9 mouse cellular contexts compared by ENCODE assay signal in the genomic region with DNA sequence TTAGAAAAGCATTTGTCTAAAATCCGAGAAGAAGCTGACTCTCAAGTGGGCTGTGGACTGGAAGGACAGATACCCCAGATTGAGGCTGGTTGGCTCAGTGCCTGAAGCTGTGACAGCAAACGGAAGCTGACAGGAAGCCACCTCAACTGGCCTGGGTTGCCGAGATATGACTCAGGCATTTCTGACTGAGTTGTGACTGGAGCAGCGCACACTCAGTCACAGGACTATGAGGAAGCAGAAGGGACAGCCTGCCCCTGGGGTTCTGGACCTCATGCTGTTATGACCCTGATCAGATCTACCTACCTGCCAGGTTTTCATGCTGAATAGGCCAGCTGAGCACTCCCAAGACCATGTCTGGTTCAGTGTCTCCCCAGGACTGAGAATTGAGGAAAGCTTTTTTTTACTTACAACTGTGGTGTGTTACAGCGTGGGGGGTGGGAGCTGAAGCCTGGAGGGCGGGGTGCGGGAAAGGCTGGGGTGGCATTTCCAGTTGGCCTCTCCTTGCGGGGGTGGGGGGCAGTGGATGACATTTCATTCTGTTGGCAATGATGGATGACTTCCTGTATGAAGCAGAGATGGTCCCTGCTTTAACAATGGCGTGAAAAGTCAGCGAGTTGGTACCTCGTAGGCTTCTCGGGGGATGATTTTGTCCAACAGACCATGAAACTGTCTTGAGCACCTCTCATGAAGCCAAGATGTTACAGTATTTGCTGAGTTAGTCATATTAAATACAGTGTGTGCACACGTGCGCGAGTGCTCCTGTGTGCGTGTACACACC. TPM values are rescaled to one million over a fixed set of nuclear protein-coding genes. Genes with fewer than 3 reads are reported as not detected.
A peak's percentile ranks its signal among the peaks of the same experiment; 100 is the strongest.
DNase-seq lines count a peak whose midpoint lies in the region; ATAC-seq and TF ChIP-seq lines count a peak whose summit lies in the region.
"Had no signal": no experiment of that assay in that cellular context is flagged by ENCODE, and none has a peak within 500 bp of the region (broad histone marks: within the 10 kb centered on the region; RNA-seq: fewer than 3 reads in every experiment).

No protein-coding gene starts in this region.

- no peaks in the 10 kb centered on the region for H3K9me3 ChIP-seq in lung, postnatal 0 days (ENCODE audit: low read length)
- H3K9me3 ChIP-seq in neural tube, embryonic 15.5 days (replicated peaks) = no peaks in the 10 kb centered on the region

- peaks cover 3% of the 10 kb centered on the region; the same call in 1 of the 2 replicates for H3K36me3 ChIP-seq in lung, postnatal 0 days (ENCODE audit: insufficient read depth, low read length)
- H3K36me3 ChIP-seq in neural tube, embryonic 15.5 days = peaks cover 31% of the 10 kb centered on the region

- 0 out of 2 replicates have a peak overlapping the region, but pooled peaks have one; percentile 11 for H3K4me2 ChIP-seq in lung, postnatal 0 days (replicated peaks; ENCODE audit: low read depth, low read length)
- H3K4me2 ChIP-seq in neural tube, embryonic 15.5 days = no peak overlapping the region

- intact Hi-C loops in heart, postnatal 36 days (cut with DNase I) = loop anchor here (2.0 kb wide), 1 partner anchor 25 kb away; no protein-coding TSS in a partner anchor

- no peak overlapping the region for H3K4me3 ChIP-seq in lung, postnatal 0 days (ENCODE audit: low read depth, low read length)
- H3K4me3 ChIP-seq in neural tube, embryonic 15.5 days (replicated peaks) = no peak overlapping the region
- H3K4me3 ChIP-seq: erythroblast, embryonic 14.5 days had no signal

- H3K4me1 ChIP-seq in lung, postnatal 0 days (ENCODE audit: insufficient read depth, low read depth, low read length) = peaks cover 8% of the 10 kb centered on the region
- peaks cover 7% of the 10 kb centered on the region for H3K4me1 ChIP-seq in neural tube, embryonic 15.5 days

- H3K9ac ChIP-seq in lung, postnatal 0 days (replicated peaks; ENCODE audit: low read depth) = no peak overlapping the region
- H3K9ac ChIP-seq in neural tube, embryonic 15.5 days (replicated peaks) = no peak overlapping the region

- peak overlapping the region; percentile 48 for H3K27ac ChIP-seq in lung, postnatal 0 days (ENCODE audit: low read length)
- H3K27ac ChIP-seq in neural tube, embryonic 15.5 days (replicated peaks) = no peak overlapping the region

- TF ChIP-seq CTCF in lung, postnatal 0 days (IDR thresholded peaks at IDR 0.05) = no peak

- peak; percentile 93 for ATAC-seq in lung, postnatal 0 days
- ATAC-seq in neural tube, embryonic 15.5 days (ENCODE audit: low FRiP score) = no peak

- peak; percentile 70; the same call in 1 of the 2 replicates for TF ChIP-seq EP300 in lung, postnatal 0 days (IDR thresholded peaks at IDR 0.05)

- H3K27me3 ChIP-seq in lung, postnatal 0 days (replicated peaks; ENCODE audit: insufficient read depth, low read length) = no peaks in the 10 kb centered on the region
- H3K27me3 ChIP-seq in neural tube, embryonic 15.5 days (replicated peaks) = no peaks in the 10 kb centered on the region

- peak; percentile 23 to 26 for DNase-seq in CD8-positive naive resting alpha-beta T cell, adult 2 months (ENCODE audit: low read depth in 2 of 2, low spot score in 2 of 2)
- DNase-seq in adrenal gland, adult (ENCODE audit: inconsistent age in 2 of 2, low spot score in 1 of 2) = peak; percentile 89 to 95
- DNase-seq in embryo, embryonic 11 days = peak; percentile 39
- peak; percentile 73 to 77 for DNase-seq in heart, postnatal 36 days
- peak; percentile 82 to 88 for DNase-seq in kidney, postnatal 36 days
- DNase-seq in lung, postnatal 0 days (ENCODE audit: low spot score) = peak; percentile 82
- peak; percentile 71 to 77 for DNase-seq in spleen, postnatal 36 days (ENCODE audit: low spot score in 2 of 2)

- WGBS in lung, postnatal 0 days = 33% methylated on average over 16 of the region's 16 CpGs
- 69% methylated on average over 16 of the region's 16 CpGs for WGBS in neural tube, embryonic 15.5 days

RNA-seq across cellular contexts. Expression of gene Tmem120a, which starts 30.6 kb away (rescaled TPM):
- total RNA-seq in heart, postnatal 36 days (2021) = 10 to 100 TPM; 12.9 to 18.3 TPM
- polyA plus RNA-seq in lung, postnatal 0 days (2015; fragmentation: Nextera tagmentation; extraction: Ambion mirVana) = 44.0 and 45.2 TPM in 2 replicates
- 73.6 and 88.2 TPM in 2 replicates for polyA plus RNA-seq in neural tube, embryonic 15.5 days (2015; fragmentation: Nextera tagmentation; extraction: Ambion mirVana)

RNA-seq across cellular contexts. Expression of gene Por, which starts 43.8 kb away (rescaled TPM):
- 10 to 100 TPM; 69.8 to 76.4 TPM for total RNA-seq in heart, postnatal 36 days (2021)
- polyA plus RNA-seq in lung, postnatal 0 days (2015; fragmentation: Nextera tagmentation; extraction: Ambion mirVana) = 130 and 135 TPM in 2 replicates
- 91.6 and 92.1 TPM in 2 replicates for polyA plus RNA-seq in neural tube, embryonic 15.5 days (2015; fragmentation: Nextera tagmentation; extraction: Ambion mirVana)

Comparison
In these comparisons a context has a peak if more than half of its experiments do, and no peak if none do; other contexts are left out.
1. DNase-seq: peak in every context shown above with its lines; median percentile 92 in adrenal gland, adult; 85 in kidney, postnatal 36 days; 82 in lung, postnatal 0 days; 75 in heart, postnatal 36 days; 74 in spleen, postnatal 36 days; 39 in embryo, embryonic 11 days; 24 in CD8-positive naive resting alpha-beta T cell, adult 2 months.